ENCODE assay signal across 8 mouse cellular contexts in genomic region chr2:132144971-132145691, GRCm38 (mm10). TPM values are rescaled to one million over a fixed set of nuclear protein-coding genes. Genes with fewer than 3 reads are reported as not detected.
A peak's percentile ranks its signal among the peaks of the same experiment; 100 is the strongest.
DNase-seq lines count a peak whose midpoint lies in the region; ATAC-seq and TF ChIP-seq lines count a peak whose summit lies in the region.

Gene Slc23a2, minus strand, starts transcription at chr2:132145108.

- peak; percentile 75 for ATAC-seq in intestine, postnatal 0 days
- ATAC-seq in limb, embryonic 15.5 days (ENCODE audit: insufficient number of reproducible peaks, low FRiP score, low TSS enrichment, low read depth) = peak; percentile 75; the same call in 1 of the 2 replicates
- ATAC-seq in midbrain, postnatal 0 days (ENCODE audit: low FRiP score) = peak; percentile 87

- peak within 1 kb of the TSS; percentile 99 for H3K4me2 ChIP-seq in intestine, postnatal 0 days (replicated peaks; ENCODE audit: low read depth)
- peak within 1 kb of the TSS; percentile 94 for H3K4me2 ChIP-seq in limb, embryonic 15.5 days
- peak within 1 kb of the TSS; percentile 62 for H3K4me2 ChIP-seq in midbrain, postnatal 0 days (ENCODE audit: low read depth, low read length, poor library complexity, severe bottlenecking)

- peaks cover 4% of the 10 kb centered on the region; the same call in 1 of the 2 replicates for H3K36me3 ChIP-seq in intestine, postnatal 0 days (ENCODE audit: control insufficient read depth, insufficient read depth)
- H3K36me3 ChIP-seq in limb, embryonic 15.5 days = no peaks in the 10 kb centered on the region
- no peaks in the 10 kb centered on the region; the same call in 1 of the 2 replicates for H3K36me3 ChIP-seq in midbrain, postnatal 0 days (ENCODE audit: insufficient read depth, low read length)

- TF ChIP-seq CTCF in intestine, postnatal 0 days (IDR thresholded peaks at IDR 0.05; ENCODE audit: low read depth) = no peak
- TF ChIP-seq CTCF in midbrain, postnatal 0 days (IDR thresholded peaks at IDR 0.05) = no peak; the same call in 1 of the 2 replicates

- H3K27me3 ChIP-seq in intestine, postnatal 0 days (replicated peaks; ENCODE audit: control insufficient read depth, insufficient read depth, low read length) = no peaks in the 10 kb centered on the region
- H3K27me3 ChIP-seq in limb, embryonic 15.5 days = peaks cover 24% of the 10 kb centered on the region; the same call in 1 of the 2 replicates
- no peaks in the 10 kb centered on the region for H3K27me3 ChIP-seq in midbrain, postnatal 0 days (ENCODE audit: insufficient read depth, low read length)

- H3K4me3 ChIP-seq in intestine, postnatal 0 days (ENCODE audit: low read depth, low read length) = peak within 1 kb of the TSS; percentile 76
- peak within 1 kb of the TSS; percentile 93 for H3K4me3 ChIP-seq in limb, embryonic 15.5 days
- H3K4me3 ChIP-seq in midbrain, postnatal 0 days (ENCODE audit: low read depth, low read length) = peak within 1 kb of the TSS; percentile 94

- H3K9me3 ChIP-seq in intestine, postnatal 0 days (ENCODE audit: control insufficient read depth) = no peaks in the 10 kb centered on the region
- H3K9me3 ChIP-seq in limb, embryonic 15.5 days = no peaks in the 10 kb centered on the region
- H3K9me3 ChIP-seq in midbrain, postnatal 0 days (ENCODE audit: low read length) = no peaks in the 10 kb centered on the region

- DNase-seq in A20 (ENCODE audit: low read depth, low spot score) (peak; percentile 65), R1 (ENCODE audit: low read depth, low spot score) (peak; percentile 78)
- peak; percentile 71 for DNase-seq in embryo, embryonic 10 days (ENCODE audit: low spot score)
- peak; percentile 96 for DNase-seq in heart, adult 11 months
- DNase-seq in midbrain, postnatal 0 days (ENCODE audit: low spot score) = peak; percentile 65
- DNase-seq in testis, postnatal 14 days (ENCODE audit: low spot score) = peak; percentile 57

- no peaks in the 10 kb centered on the region for H3K4me1 ChIP-seq in intestine, postnatal 0 days (replicated peaks; ENCODE audit: control insufficient read depth, insufficient read depth, low read length)
- peaks cover 11% of the 10 kb centered on the region for H3K4me1 ChIP-seq in limb, embryonic 15.5 days
- no peaks in the 10 kb centered on the region for H3K4me1 ChIP-seq in midbrain, postnatal 0 days (ENCODE audit: insufficient read depth, low read length)

- 1% methylated on average over 52 of the region's 68 CpGs for WGBS in intestine, postnatal 0 days
- under 1% methylated on average over 57 of the region's 68 CpGs for WGBS in limb, embryonic 15.5 days
- under 1% methylated on average over 24 of the region's 68 CpGs for WGBS in midbrain, postnatal 0 days

- H3K9ac ChIP-seq in intestine, postnatal 0 days (ENCODE audit: low read depth, low read length) = peak within 1 kb of the TSS; percentile 80
- H3K9ac ChIP-seq in limb, embryonic 15.5 days = peak within 1 kb of the TSS; percentile 74
- peak within 1 kb of the TSS; percentile 98 for H3K9ac ChIP-seq in midbrain, postnatal 0 days (replicated peaks; ENCODE audit: low read length, poor library complexity, severe bottlenecking)

- peak within 1 kb of the TSS; percentile 9; the same call in 1 of the 2 replicates for H3K27ac ChIP-seq in intestine, postnatal 0 days (ENCODE audit: low read depth, low read length)
- 0 out of 2 replicates have a peak within 1 kb of the TSS, but pooled peaks have one; percentile 43 for H3K27ac ChIP-seq in limb, embryonic 15.5 days
- H3K27ac ChIP-seq in midbrain, postnatal 0 days (ENCODE audit: low read depth, low read length) = peak within 1 kb of the TSS; percentile 86

RNA-seq across cellular contexts. Expression of gene Slc23a2, which starts in this region (rescaled TPM):
- 6.7 and 8.9 TPM in 2 replicates for polyA plus RNA-seq in intestine, postnatal 0 days (2015; fragmentation: Nextera tagmentation; extraction: Ambion mirVana)
- 11.1 and 11.5 TPM in 2 replicates for polyA plus RNA-seq in limb, embryonic 15.5 days (2015; fragmentation: Nextera tagmentation; extraction: Ambion mirVana)
- total RNA-seq in midbrain, postnatal 0 days (2014; rRNA removed) = 64.5 and 71.3 TPM in 2 replicates
- 30.5 and 31.9 TPM in 2 replicates for polyA plus RNA-seq in midbrain, postnatal 0 days (2015; fragmentation: Nextera tagmentation; extraction: Ambion mirVana)

Comparison
In these comparisons a context has a peak if more than half of its experiments do, and no peak if none do; other contexts are left out.
1. Peak in every context shown above with its lines: DNase-seq, ATAC-seq, H3K4me3 ChIP-seq and H3K27ac ChIP-seq.
2. H3K27ac ChIP-seq: peak in every context shown above with its lines; median percentile 86 in midbrain, postnatal 0 days; 43 in limb, embryonic 15.5 days; 9 in intestine, postnatal 0 days.